Mouse (Mus musculus) stomach, embryonic 16.5 days (tissue): ENCODE measurements around the gene Tmem37. TPM values are rescaled to one million over a fixed set of nuclear protein-coding genes. Genes with fewer than 3 reads are reported as not detected.

ENCODE experiments used
- ATAC-seq: fragments of 200-750 bp; cut with Nextera tagmentation; 2 replicates; pipeline ENCODE4 v1.8.0; 2017; ENCODE audit warnings: moderate number of reproducible peaks, moderate TSS enrichment; ENCODE audit not compliant: insufficient read depth, low FRiP score
- H3K27ac ChIP-seq: fragments of 300-500 bp; sonication (generic); 2 replicates; pipeline ENCODE4 v1.5.1; 2014; ENCODE audit warnings: low read length
- H3K27me3 ChIP-seq: fragments of 300-500 bp; sonication (generic); 2 replicates; pipeline ENCODE4 v1.6.1; 2014; ENCODE audit warnings: low read length, control low read depth, mixed read lengths; ENCODE audit not compliant: control insufficient read depth, insufficient read depth
- H3K36me3 ChIP-seq: fragments of 300-500 bp; sonication (generic); 2 replicates; pipeline ENCODE4 v1.6.1; 2014; ENCODE audit warnings: low read length; ENCODE audit not compliant: control insufficient read depth, insufficient read depth
- H3K4me1 ChIP-seq: fragments of 300-500 bp; sonication (generic); 2 replicates; pipeline ENCODE4 v1.6.1; 2014; ENCODE audit warnings: low read length, control low read depth, mixed read lengths; ENCODE audit not compliant: control insufficient read depth, insufficient read depth
- H3K4me2 ChIP-seq: fragments of 300-500 bp; sonication (generic); 2 replicates; pipeline ENCODE4 v1.6.1; 2014; ENCODE audit warnings: low read depth, low read length, mixed read lengths
- H3K4me3 ChIP-seq: fragments of 300-500 bp; sonication (generic); replicated peaks from 2 replicates; pipeline ENCODE4 v1.5.1; 2014; ENCODE audit warnings: mild to moderate bottlenecking, low read length
- H3K9ac ChIP-seq: fragments of 300-500 bp; sonication (generic); 2 replicates; pipeline ENCODE4 v1.6.1; 2014; ENCODE audit warnings: low read length
- H3K9me3 ChIP-seq: fragments of 300-500 bp; sonication (generic); replicated peaks from 2 replicates; pipeline ENCODE4 v1.6.1; 2016; ENCODE audit warnings: low read length, control low read depth; ENCODE audit not compliant: control insufficient read depth
- WGBS: fragments of 180-500 bp; shearing (Covaris S2); extraction: QIAGEN DNeasy Blood & Tissue Kit; methylation state at CpG from one replicate; pipeline ENCODE4 v1.1.7; 2014; 5-methylcytosine and 5-hydroxymethylcytosine counted together
- polyA plus RNA-seq: library from polyadenylated mRNA; unstranded; fragments of >200 nt; fragmentation: Nextera tagmentation; extraction: Ambion mirVana; gene quantifications from 2 replicates; pipeline ENCODE4 v1.2.1, GENCODE M21; 2015

Tmem37 gene
- polyA plus RNA-seq, 1 experiment from 2014 or later = 24.8 TPM

DNA sequence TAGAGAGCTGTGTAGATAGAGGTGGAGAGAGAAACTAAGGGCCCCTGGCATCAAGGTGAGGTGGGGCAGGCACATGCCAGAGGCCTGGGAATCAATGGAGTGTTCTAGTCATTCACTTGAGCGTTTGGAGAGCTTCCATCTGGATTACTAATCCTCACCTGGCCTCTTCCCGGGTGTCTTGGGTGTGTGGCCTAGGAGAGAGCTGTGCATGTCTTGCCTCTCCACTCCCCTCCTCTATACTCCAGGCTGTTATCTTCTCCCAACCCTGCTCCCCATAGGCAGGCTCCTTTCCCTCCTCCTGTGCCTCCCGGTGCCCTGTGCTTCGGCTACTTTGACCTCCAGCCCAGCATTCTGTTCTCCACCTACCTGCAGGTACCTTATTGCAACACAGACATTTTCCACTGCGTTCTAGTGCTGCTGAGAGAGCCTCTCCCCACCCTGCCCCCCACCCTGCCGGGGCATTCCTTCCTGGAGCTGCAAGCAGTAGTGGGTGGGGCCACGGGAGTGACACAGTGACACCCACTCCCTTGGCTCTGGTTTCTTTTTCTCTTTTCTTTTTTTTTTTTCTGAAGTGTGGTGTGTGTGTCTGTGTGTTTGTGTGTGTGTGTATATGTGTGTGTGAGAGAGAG, 9.2 kb upstream of the Tmem37 start:
- ATAC-seq = peak; percentile 82
- WGBS = 18% methylated on average over 7 of the region's 7 CpGs
- Histone ChIP-seq H3K27ac (peak overlapping the region; percentile 28; the same call in 1 of the 2 replicates), H3K4me2 (peak overlapping the region; percentile 19; the same call in 1 of the 2 replicates), H3K9ac (0 out of 2 replicates have a peak overlapping the region, but pooled peaks have one; percentile 16), H3K4me1 (peaks cover 9% of the 10 kb centered on the region; the same call in 1 of the 2 replicates), H3K36me3 (no peaks in the 10 kb centered on the region), H3K9me3 (no peaks in the 10 kb centered on the region), H3K27me3 (no peaks in the 10 kb centered on the region), H3K4me3 (no peak overlapping the region)

DNA sequence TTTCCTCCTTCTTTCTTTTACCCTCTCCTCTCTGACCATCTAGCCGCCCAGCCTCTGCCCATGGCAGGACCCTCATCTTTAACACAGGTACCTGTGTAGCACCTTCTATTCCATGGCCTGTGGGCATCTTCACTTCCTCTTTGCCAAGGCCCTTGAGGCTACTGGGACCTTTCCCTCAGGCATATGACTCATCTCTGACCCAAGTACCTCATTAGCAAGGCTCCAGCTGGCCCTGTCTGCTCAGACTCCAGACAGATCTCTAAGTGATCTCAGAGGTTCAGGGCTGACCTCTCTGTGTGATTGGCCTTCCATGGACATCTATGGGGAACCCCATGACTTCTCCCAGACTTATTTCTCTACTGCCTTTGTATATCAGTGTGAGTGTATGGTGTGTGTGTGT, 6.8 kb upstream of the Tmem37 start:
- no peak for ATAC-seq
- Histone ChIP-seq H3K4me1 (peaks cover 12% of the 10 kb centered on the region), H3K27ac (no peak overlapping the region), H3K36me3 (no peaks in the 10 kb centered on the region), H3K27me3 (no peaks in the 10 kb centered on the region), H3K9me3 (no peaks in the 10 kb centered on the region), H3K4me2 (no peak overlapping the region), H3K4me3 (no peak overlapping the region), H3K9ac (no peak overlapping the region)
- 94% methylated on average over 1 of the region's 1 CpGs for WGBS

- H3K27me3 ChIP-seq = 0 out of 2 replicates have a peak, but pooled peaks cover under 1% of the 10 kb centered on the region
- peaks cover 18% of the 10 kb centered on the region for H3K4me1 ChIP-seq
- no peak for ATAC-seq
- no peak overlapping the region for H3K4me3 ChIP-seq
- no peak overlapping the region for H3K27ac ChIP-seq
- no peaks in the 10 kb centered on the region for H3K9me3 ChIP-seq
- no peaks in the 10 kb centered on the region for H3K36me3 ChIP-seq
- no peak overlapping the region for H3K9ac ChIP-seq
- 26% methylated on average over 9 of the region's 9 CpGs for WGBS
- no peak overlapping the region for H3K4me2 ChIP-seq
Measured at GRCm38 (mm10) chr1:120077746-120078410, 4.0 kb upstream of the Tmem37 start.

- Histone ChIP-seq H3K4me1 (peaks cover 22% of the 10 kb centered on the region), H3K9me3 (no peaks in the 10 kb centered on the region), H3K27ac (no peak overlapping the region), H3K36me3 (no peaks in the 10 kb centered on the region), H3K27me3 (peaks cover 6% of the 10 kb centered on the region; the same call in 1 of the 2 replicates), H3K4me3 (no peak overlapping the region), H3K4me2 (no peak overlapping the region), H3K9ac (no peak overlapping the region)
- WGBS = 60% methylated on average over 5 of the region's 5 CpGs
- ATAC-seq = no peak
Measured at GRCm38 (mm10) chr1:120075507-120075906, 1.6 kb upstream of the Tmem37 start.

- no peak for ATAC-seq
- Histone ChIP-seq H3K36me3 (no peaks in the 10 kb centered on the region), H3K9ac (no peak overlapping the region), H3K4me2 (no peak overlapping the region), H3K4me1 (peaks cover 22% of the 10 kb centered on the region), H3K27ac (no peak overlapping the region), H3K4me3 (no peak overlapping the region), H3K27me3 (peaks cover 6% of the 10 kb centered on the region; the same call in 1 of the 2 replicates), H3K9me3 (no peaks in the 10 kb centered on the region)
- 72% methylated on average over 4 of the region's 4 CpGs for WGBS
Measured at GRCm38 (mm10) chr1:120074931-120075330, 1.1 kb upstream of the Tmem37 start.

- Histone ChIP-seq H3K27me3 (peaks cover 6% of the 10 kb centered on the region; the same call in 1 of the 2 replicates), H3K9me3 (no peaks in the 10 kb centered on the region), H3K4me1 (peaks cover 22% of the 10 kb centered on the region), H3K4me2 (peak overlapping the region; percentile 78; the same call in 1 of the 2 replicates), H3K27ac (no peak overlapping the region), H3K4me3 (0 out of 2 replicates have a peak overlapping the region, but pooled peaks have one; percentile 46), H3K9ac (no peak overlapping the region), H3K36me3 (no peaks in the 10 kb centered on the region)
- 39% methylated on average over 4 of the region's 4 CpGs for WGBS
- peak; percentile 18; the same call in 1 of the 2 replicates for ATAC-seq
Measured at GRCm38 (mm10) chr1:120074307-120074702, 431 bp upstream of the Tmem37 start.

GRCm38 (mm10) chr1:120072900-120073299, 974 bp downstream of the Tmem37 start:
- no peak overlapping the region for H3K27ac ChIP-seq
- peak overlapping the region; percentile 78 for H3K4me2 ChIP-seq
- ATAC-seq = no peak
- 9% methylated on average over 16 of the region's 16 CpGs for WGBS
- peak overlapping the region; percentile 61 for H3K9ac ChIP-seq
- H3K9me3 ChIP-seq = no peaks in the 10 kb centered on the region
- H3K4me3 ChIP-seq = peak overlapping the region; percentile 46
- H3K27me3 ChIP-seq = peaks cover 6% of the 10 kb centered on the region; the same call in 1 of the 2 replicates
- H3K4me1 ChIP-seq = peaks cover 22% of the 10 kb centered on the region
- no peaks in the 10 kb centered on the region for H3K36me3 ChIP-seq

DNA sequence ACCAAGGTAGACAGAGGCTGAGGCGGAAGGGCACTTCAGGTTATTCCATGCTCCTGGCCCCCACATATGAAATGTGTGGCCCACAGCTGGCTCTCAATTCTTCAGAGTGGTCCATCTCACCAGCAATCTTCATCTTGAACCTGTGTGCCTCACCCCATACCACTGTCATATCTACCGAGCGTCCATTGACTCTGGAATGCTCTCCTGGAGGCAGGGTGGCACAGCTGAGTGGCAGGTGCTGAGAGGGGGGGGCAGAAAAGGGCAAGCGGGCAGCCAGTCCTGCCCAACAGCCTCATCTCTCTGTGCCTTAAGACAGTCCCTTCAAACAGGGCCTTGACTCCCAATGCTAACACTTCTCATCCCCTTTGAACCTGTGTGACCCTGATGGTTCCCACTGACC, 2.7 kb downstream of the Tmem37 start:
- no peak for ATAC-seq
- Histone ChIP-seq H3K27me3 (peaks cover 6% of the 10 kb centered on the region; the same call in 1 of the 2 replicates), H3K9me3 (no peaks in the 10 kb centered on the region), H3K4me2 (no peak overlapping the region), H3K36me3 (no peaks in the 10 kb centered on the region), H3K27ac (no peak overlapping the region), H3K4me1 (peaks cover 22% of the 10 kb centered on the region), H3K9ac (no peak overlapping the region), H3K4me3 (no peak overlapping the region)
- WGBS = 82% methylated on average over 4 of the region's 4 CpGs

DNA sequence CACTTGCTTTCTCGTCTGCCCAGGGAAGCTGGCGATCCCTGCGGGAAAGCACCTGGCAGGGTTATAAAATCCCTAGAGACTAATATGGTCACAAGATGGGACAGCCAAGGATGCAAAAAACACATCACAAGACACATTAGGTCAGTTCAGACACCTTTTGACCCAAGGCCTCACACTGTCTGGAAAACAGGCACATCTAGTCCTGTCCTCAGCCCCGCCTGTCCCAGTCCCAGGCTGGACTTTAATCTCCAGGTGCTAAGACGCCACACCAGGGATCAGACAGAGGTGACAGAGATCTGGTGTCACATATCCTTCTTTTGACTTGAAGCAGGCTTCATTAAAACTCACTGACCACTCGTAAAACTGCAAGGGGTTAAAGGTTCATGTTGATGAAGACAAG, 3.7 kb downstream of the Tmem37 start:
- H3K27ac ChIP-seq = no peak overlapping the region
- H3K9me3 ChIP-seq = no peaks in the 10 kb centered on the region
- no peaks in the 10 kb centered on the region for H3K36me3 ChIP-seq
- H3K4me2 ChIP-seq = no peak overlapping the region
- no peak overlapping the region for H3K9ac ChIP-seq
- 57% methylated on average over 6 of the region's 6 CpGs for WGBS
- peaks cover 18% of the 10 kb centered on the region for H3K4me1 ChIP-seq
- peaks cover 6% of the 10 kb centered on the region; the same call in 1 of the 2 replicates for H3K27me3 ChIP-seq
- no peak for ATAC-seq
- H3K4me3 ChIP-seq = no peak overlapping the region
